Mouse (Mus musculus) intestine, embryonic 14.5 days (tissue): ENCODE measurements around the gene Abhd8. TPM values are rescaled to one million over a fixed set of nuclear protein-coding genes. Genes with fewer than 3 reads are reported as not detected.
"Not testable (repeated sequence)": the region's sequence is repeated elsewhere in the genome, so short reads cannot be mapped to it uniquely, and the experiment has no call there.

Experiments used
- ATAC-seq: fragments of 200-750 bp; cut with Nextera tagmentation; replicated peaks from 2 replicates; pipeline ENCODE4 v1.8.0; 2017; ENCODE audit warnings: low read depth, moderate number of reproducible peaks, moderate TSS enrichment, moderate library complexity; ENCODE audit not compliant: low FRiP score, low TSS enrichment
- DNase-seq: peaks from one replicate; pipeline ENCODE4 v3.0.0-alpha.2; 2018; ENCODE audit warnings: low spot score
- H3K27ac ChIP-seq: fragments of 300-500 bp; sonication (generic); 2 replicates; pipeline ENCODE4 v1.5.1; 2014; ENCODE audit warnings: low read depth, mild to moderate bottlenecking, control low read depth
- H3K27me3 ChIP-seq: fragments of 300-500 bp; sonication (generic); replicated peaks from 2 replicates; pipeline ENCODE4 v1.6.1; 2014; ENCODE audit warnings: low read length, control low read depth; ENCODE audit not compliant: control insufficient read depth, insufficient read depth
- H3K36me3 ChIP-seq: fragments of 300-500 bp; sonication (generic); 2 replicates; pipeline ENCODE4 v1.6.1; 2014; ENCODE audit warnings: low read length, control low read depth; ENCODE audit not compliant: control insufficient read depth, insufficient read depth
- H3K4me1 ChIP-seq: fragments of 300-500 bp; sonication (generic); replicated peaks from 2 replicates; pipeline ENCODE4 v1.6.1; 2014; ENCODE audit warnings: low read length, control low read depth, mixed read lengths; ENCODE audit not compliant: control insufficient read depth, insufficient read depth
- H3K4me2 ChIP-seq: fragments of 300-500 bp; sonication (generic); 2 replicates; pipeline ENCODE4 v1.6.1; 2014; ENCODE audit warnings: low read length
- H3K4me3 ChIP-seq: fragments of 300-500 bp; sonication (generic); 2 replicates; pipeline ENCODE4 v1.5.1; 2014; ENCODE audit warnings: low read depth, low read length, control low read depth, mixed read lengths
- H3K9ac ChIP-seq: fragments of 300-500 bp; sonication (generic); 2 replicates; pipeline ENCODE4 v1.6.1; 2014; ENCODE audit warnings: mild to moderate bottlenecking, low read length
- H3K9me3 ChIP-seq: fragments of 300-500 bp; sonication (generic); 2 replicates; pipeline ENCODE4 v1.6.1; 2016; ENCODE audit warnings: low read length, control low read depth; ENCODE audit not compliant: control insufficient read depth
- WGBS: fragments of 180-500 bp; shearing (Covaris S2); extraction: QIAGEN DNeasy Blood & Tissue Kit; methylation state at CpG from one replicate; pipeline ENCODE4 v1.1.7; 2014; 5-methylcytosine and 5-hydroxymethylcytosine counted together
- polyA plus RNA-seq: library from polyadenylated mRNA; unstranded; fragments of >200 nt; fragmentation: Nextera tagmentation; extraction: Ambion mirVana; gene quantifications from 2 replicates; pipeline ENCODE4 v1.2.1, GENCODE M21; 2014

Abhd8 gene
- polyA plus RNA-seq, 1 experiment from 2014 or later = 30.8 TPM

- H3K36me3 ChIP-seq = no peaks in the 10 kb centered on the region
- H3K27me3 ChIP-seq = 0 out of 2 replicates have a peak, but pooled peaks cover 3% of the 10 kb centered on the region
- H3K4me1 ChIP-seq = no peaks in the 10 kb centered on the region
- no peak overlapping the region for H3K27ac ChIP-seq
- H3K4me2 ChIP-seq = no peak overlapping the region
- ATAC-seq (no peak), DNase-seq (no peak)
- no peak overlapping the region for H3K9ac ChIP-seq
- WGBS = 52% methylated on average over 3 of the region's 3 CpGs
- H3K9me3 ChIP-seq = no peaks in the 10 kb centered on the region
- H3K4me3 ChIP-seq = no peak overlapping the region
These were observed 26.4 kb downstream of the Abhd8 start for GRCm38 (mm10) chr8:71437041-71437440.

GRCm38 (mm10) chr8:71432935-71433334, 30.5 kb downstream of the Abhd8 start:
- not testable (repeated sequence) for H3K4me2 ChIP-seq, H3K4me1 ChIP-seq, H3K27ac ChIP-seq, DNase-seq, H3K9ac ChIP-seq, ATAC-seq, H3K27me3 ChIP-seq, H3K36me3 ChIP-seq, H3K9me3 ChIP-seq, H3K4me3 ChIP-seq
- WGBS = 96% methylated on average over 1 of the region's 1 CpGs

GRCm38 (mm10) chr8:71422121-71422520, 41.3 kb downstream of the Abhd8 start:
- DNase-seq = no peak
- H3K9ac ChIP-seq = no peak overlapping the region
- H3K9me3 ChIP-seq = no peaks in the 10 kb centered on the region
- no peak overlapping the region for H3K27ac ChIP-seq
- H3K36me3 ChIP-seq = no peaks in the 10 kb centered on the region
- no peak overlapping the region for H3K4me3 ChIP-seq
- no peaks in the 10 kb centered on the region for H3K4me1 ChIP-seq
- no peak overlapping the region for H3K4me2 ChIP-seq
- ATAC-seq = no peak
- no peaks in the 10 kb centered on the region for H3K27me3 ChIP-seq

GRCm38 (mm10) chr8:71411535-71412273, 51.8 kb downstream of the Abhd8 start:
- Histone ChIP-seq H3K4me2 (no peak overlapping the region), H3K4me3 (no peak overlapping the region), H3K36me3 (peaks cover 27% of the 10 kb centered on the region), H3K9ac (no peak overlapping the region), H3K4me1 (no peaks in the 10 kb centered on the region; the same call in 1 of the 2 replicates), H3K27ac (no peak overlapping the region), H3K27me3 (no peaks in the 10 kb centered on the region), H3K9me3 (no peaks in the 10 kb centered on the region)
- ATAC-seq = no peak
- no peak for DNase-seq
- WGBS = 51% methylated on average over 11 of the region's 11 CpGs

GRCm38 (mm10) chr8:71408231-71408630, 55.2 kb downstream of the Abhd8 start:
- peak; percentile 46 for DNase-seq
- Histone ChIP-seq H3K27me3 (no peaks in the 10 kb centered on the region), H3K27ac (no peak overlapping the region), H3K4me1 (peaks cover 11% of the 10 kb centered on the region), H3K4me2 (no peak overlapping the region), H3K9me3 (no peaks in the 10 kb centered on the region), H3K9ac (no peak overlapping the region), H3K36me3 (peaks cover 27% of the 10 kb centered on the region), H3K4me3 (no peak overlapping the region)
- 98% methylated on average over 4 of the region's 4 CpGs for WGBS
- no peak for ATAC-seq

- Histone ChIP-seq H3K9me3 (no peaks in the 10 kb centered on the region), H3K4me2 (no peak overlapping the region; the same call in 1 of the 2 replicates), H3K27ac (no peak overlapping the region), H3K9ac (no peak overlapping the region), H3K4me3 (no peak overlapping the region), H3K27me3 (no peaks in the 10 kb centered on the region), H3K4me1 (peaks cover 11% of the 10 kb centered on the region), H3K36me3 (peaks cover 27% of the 10 kb centered on the region)
- DNase-seq (peak; percentile 28), ATAC-seq (no peak)
- 94% methylated on average over 14 of the region's 14 CpGs for WGBS
These were observed 56.0 kb downstream of the Abhd8 start for GRCm38 (mm10) chr8:71407441-71407840.

Other genes starting within 250 kb of the Abhd8 start
- 21.6 and 25.3 TPM in 2 replicates for gene Myo9b, start 190.9 kb downstream of the Abhd8 start, polyA plus RNA-seq
- gene Haus8, start 190.7 kb downstream of the Abhd8 start, polyA plus RNA-seq = 47.9 and 60.1 TPM in 2 replicates
- 110 and 111 TPM in 2 replicates for gene Use1, start 96.8 kb downstream of the Abhd8 start, polyA plus RNA-seq
- gene Ocel1, start 92.4 kb downstream of the Abhd8 start, polyA plus RNA-seq = 3.5 and 5.3 TPM in 2 replicates
- 71.8 and 92.8 TPM in 2 replicates for gene Nr2f6, start 81.7 kb downstream of the Abhd8 start, polyA plus RNA-seq
- 8.3 and 9.4 TPM in 2 replicates for gene Ushbp1, start 67.9 kb downstream of the Abhd8 start, polyA plus RNA-seq
- 95.1 and 99.9 TPM in 2 replicates for gene Babam1, start 66.8 kb downstream of the Abhd8 start, polyA plus RNA-seq
- gene Ankle1, start 57.6 kb downstream of the Abhd8 start, polyA plus RNA-seq = 30.5 and 33.5 TPM in 2 replicates
- gene Mrpl34, start 1.3 kb upstream of the Abhd8 start, polyA plus RNA-seq = 183 and 191 TPM in 2 replicates
- gene Dda1, start 5.5 kb upstream of the Abhd8 start, polyA plus RNA-seq = 102 TPM in 2 replicates
- 1.2 and 1.7 TPM in 2 replicates for gene Ano8, start 22.3 kb upstream of the Abhd8 start, polyA plus RNA-seq
- 6.1 and 6.2 TPM in 2 replicates for gene Gtpbp3, start 24.4 kb upstream of the Abhd8 start, polyA plus RNA-seq
- gene Plvap, start 48.1 kb upstream of the Abhd8 start, polyA plus RNA-seq = 59.3 and 63.7 TPM in 2 replicates
- 0.54 and 0.58 TPM in 2 replicates for gene Ccdc194, start 62.1 kb upstream of the Abhd8 start, polyA plus RNA-seq
- 11.8 and 14.5 TPM in 2 replicates for gene Bst2, start 73.8 kb upstream of the Abhd8 start, polyA plus RNA-seq
- gene Mvb12a, start 79.3 kb upstream of the Abhd8 start, polyA plus RNA-seq = 102 and 103 TPM in 2 replicates
- 0.83 and 1.6 TPM in 2 replicates for gene Tmem221, start 95.2 kb upstream of the Abhd8 start, polyA plus RNA-seq
- gene Nxnl1, start 102.9 kb upstream of the Abhd8 start, polyA plus RNA-seq = not detected in 2 replicates
- gene Slc27a1, start 105.2 kb upstream of the Abhd8 start, polyA plus RNA-seq = 15.8 and 20.0 TPM in 2 replicates
- 273 and 286 TPM in 2 replicates for gene Pgls, start 128.5 kb upstream of the Abhd8 start, polyA plus RNA-seq
- gene Fam129c, start 134.0 kb upstream of the Abhd8 start, polyA plus RNA-seq = 3.1 and 4.9 TPM in 2 replicates
- gene Colgalt1, start 147.3 kb upstream of the Abhd8 start, polyA plus RNA-seq = 84.4 and 85.3 TPM in 2 replicates
- gene Unc13a, start 208.1 kb upstream of the Abhd8 start, polyA plus RNA-seq = 1.6 and 2.4 TPM in 2 replicates
- 4.1 and 4.5 TPM in 2 replicates for gene Jak3, start 212.6 kb upstream of the Abhd8 start, polyA plus RNA-seq
- gene Insl3, start 225.6 kb upstream of the Abhd8 start, polyA plus RNA-seq = 0.98 and 1.4 TPM in 2 replicates
- 6.9 and 8.4 TPM in 2 replicates for gene B3gnt3, start 238.1 kb upstream of the Abhd8 start, polyA plus RNA-seq